Mouse (Mus musculus): ENCODE results near the gene Asic4.

GRCm38 (mm10) chr1:75503651-75503980, 53.4 kb downstream of the Asic4 start:
- TF ChIP-seq MAX (IDR thresholded peaks at IDR 0.05) (no peak), CTCF (IDR thresholded peaks at IDR 0.05; ENCODE audit: control insufficient read depth, insufficient read depth, insufficient read length) (no peak), MYOG (IDR thresholded peaks at IDR 0.05; ENCODE audit: control insufficient read depth, extremely low read depth, insufficient read length) (no peak), CEBPB (IDR thresholded peaks at IDR 0.05; ENCODE audit: low read depth) (no peak), FOSL1 (IDR thresholded peaks at IDR 0.05; ENCODE audit: insufficient read depth, low read length, poor library complexity, severe bottlenecking) (no peak), MYOD1 (IDR thresholded peaks at IDR 0.05; ENCODE audit: control insufficient read depth, insufficient read length, low read depth) (no peak), USF1 (IDR thresholded peaks at IDR 0.05; ENCODE audit: low read depth) (no peak)

Measured in C2C12 (cell line).